Mouse (Mus musculus) embryo, embryonic 10 days (tissue): Measurements from ENCODE around the gene Frs2.

Experiments
- DNase-seq: peaks from one replicate; pipeline ENCODE4 v3.0.0-alpha.2; 2015; ENCODE audit warnings: low spot score

The Frs2 gene

GRCm38 (mm10) chr10:117148361-117149003 lies at the start of gene Frs2:
Gene Frs2, minus strand, starts transcription at chr10:117148534.
- peak; percentile 93 for DNase-seq

GRCm38 (mm10) chr10:117196696-117197095 lies 48.4 kb upstream of the Frs2 start:
- no peak for DNase-seq

DNA sequence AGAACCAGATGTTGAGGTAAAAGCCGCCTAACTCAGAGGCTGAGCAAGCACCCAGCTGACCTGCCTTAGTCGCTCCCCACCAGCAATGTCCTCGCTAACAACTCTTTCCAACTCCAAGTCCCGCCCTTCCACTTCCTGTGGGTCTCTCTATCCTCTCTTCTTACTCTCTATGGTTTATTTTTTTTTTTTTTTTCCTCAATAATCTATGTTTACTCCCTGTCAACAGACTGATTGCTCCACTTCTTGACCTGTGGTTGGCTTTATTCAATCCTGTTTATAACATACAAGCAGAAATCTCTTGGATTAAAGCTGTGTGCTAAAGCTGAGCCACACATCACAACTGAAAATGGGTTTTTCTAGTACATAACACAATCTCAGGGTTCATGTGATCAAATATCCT lies 47.4 kb upstream of the Frs2 start:
- no peak for DNase-seq

DNA sequence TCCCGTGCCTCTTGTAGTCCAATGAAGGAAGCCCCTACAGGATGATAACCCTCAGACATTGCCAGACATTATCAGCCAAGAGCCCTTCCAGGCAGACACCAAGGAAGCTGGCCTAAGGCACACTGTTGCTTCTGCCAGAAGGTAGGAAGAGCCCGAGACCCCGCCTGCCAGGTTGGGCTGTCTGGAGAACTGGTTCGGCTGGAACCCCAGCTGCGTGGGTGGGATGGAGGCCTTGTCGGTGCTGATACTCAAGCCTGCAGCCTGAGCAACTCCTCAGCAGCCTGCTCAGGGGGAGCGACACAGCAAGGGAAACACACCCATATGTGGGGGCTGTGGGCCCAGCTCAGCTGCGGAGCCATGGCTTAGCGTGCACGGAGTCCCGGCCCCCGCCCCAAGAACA lies 46.7 kb upstream of the Frs2 start:
- no peak for DNase-seq

- no peak for DNase-seq
Measured at GRCm38 (mm10) chr10:117193364-117193763, 45.0 kb upstream of the Frs2 start.

DNA sequence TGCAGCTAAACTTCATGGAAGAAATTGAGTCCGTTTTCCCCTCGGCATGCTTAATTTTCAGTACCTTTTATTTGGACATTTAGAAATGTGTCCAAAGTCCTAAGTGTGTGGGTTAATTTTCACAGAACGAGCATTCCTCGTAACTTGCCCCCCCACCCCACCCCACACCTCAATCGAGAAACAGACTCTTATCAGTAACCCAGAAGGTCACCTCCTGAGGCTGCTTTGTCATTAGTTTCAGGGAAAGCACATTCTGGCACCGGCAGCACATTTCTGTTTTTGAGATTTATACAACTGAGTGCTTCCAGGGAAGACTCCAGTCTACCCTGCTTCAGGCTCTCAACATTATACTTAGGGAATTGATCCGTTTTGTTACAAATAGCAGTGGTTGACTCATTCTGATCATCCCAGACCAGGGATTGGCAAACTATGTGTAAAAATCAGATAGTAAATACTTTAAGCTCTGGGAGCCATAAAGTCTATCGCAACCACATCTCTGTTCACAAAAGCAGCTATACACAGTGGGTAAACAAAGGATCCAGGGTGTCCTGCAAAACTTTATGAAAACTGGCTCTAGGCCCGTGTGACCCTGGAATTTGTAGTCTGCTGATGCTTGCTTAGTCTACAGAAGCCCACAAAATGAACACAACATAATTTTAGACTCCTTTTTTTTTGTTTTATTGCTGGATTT lies 37.2 kb upstream of the Frs2 start:
- no peak for DNase-seq

DNA sequence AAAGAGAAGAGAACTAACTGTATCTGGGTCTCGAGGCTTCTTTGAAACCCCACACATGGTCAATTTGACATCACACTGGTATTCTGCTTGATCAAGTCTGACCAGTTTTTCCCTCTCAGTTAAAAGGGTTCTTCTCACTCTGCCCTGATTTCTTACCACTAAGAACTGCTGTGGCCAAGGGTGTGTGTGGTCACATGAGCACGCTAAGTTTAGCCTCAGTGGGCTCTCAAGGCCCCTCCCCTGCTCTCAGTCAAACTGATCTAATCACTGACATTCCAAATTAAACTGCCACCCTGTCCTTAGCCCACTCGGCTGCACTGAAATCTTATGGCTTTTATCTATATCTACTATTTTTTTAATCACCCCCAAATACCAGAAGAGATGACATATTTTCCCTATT lies 32.8 kb upstream of the Frs2 start:
- no peak for DNase-seq

DNA sequence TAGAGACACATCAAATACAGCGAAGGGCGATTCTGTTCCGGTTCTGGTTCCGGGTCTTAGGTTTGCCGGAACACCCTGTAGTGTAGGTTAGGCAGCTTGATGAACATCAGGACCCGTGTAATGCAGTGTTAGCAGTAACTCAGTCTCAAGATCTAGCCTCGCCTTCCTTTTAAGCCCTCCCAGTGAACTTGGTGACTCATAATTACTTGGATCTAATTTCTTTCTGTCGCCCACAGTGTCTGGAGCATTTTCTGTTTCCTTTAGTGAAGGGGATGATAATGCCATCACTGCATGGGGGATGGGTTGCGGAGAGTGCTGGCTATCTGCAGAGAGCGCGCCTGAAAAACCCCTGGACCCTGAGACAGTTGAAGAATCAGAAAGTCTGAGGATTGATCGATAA lies 26.3 kb upstream of the Frs2 start:
- DNase-seq, result peak; percentile 23

- no peak for DNase-seq
Measured at GRCm38 (mm10) chr10:117173566-117174438, 25.5 kb upstream of the Frs2 start.

DNA sequence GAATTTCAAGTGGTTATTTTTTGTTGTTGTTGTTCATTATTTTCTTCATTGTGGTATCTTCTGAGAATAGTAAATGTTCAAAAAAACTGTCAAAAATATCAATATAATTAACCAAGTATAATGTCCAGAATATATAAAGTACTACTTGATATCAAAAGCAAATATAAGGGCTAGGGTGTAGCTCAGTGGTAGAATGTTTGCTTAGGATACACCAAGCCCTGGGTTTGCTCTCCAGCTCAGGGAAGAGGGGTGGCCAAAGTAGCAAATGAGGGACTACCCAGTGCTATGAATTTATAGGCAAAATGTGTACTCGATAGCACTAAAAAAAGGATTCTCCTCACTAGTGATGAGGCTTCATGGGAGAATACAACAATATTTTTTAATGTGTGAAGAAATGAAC lies 24.8 kb upstream of the Frs2 start:
- no peak for DNase-seq

DNA sequence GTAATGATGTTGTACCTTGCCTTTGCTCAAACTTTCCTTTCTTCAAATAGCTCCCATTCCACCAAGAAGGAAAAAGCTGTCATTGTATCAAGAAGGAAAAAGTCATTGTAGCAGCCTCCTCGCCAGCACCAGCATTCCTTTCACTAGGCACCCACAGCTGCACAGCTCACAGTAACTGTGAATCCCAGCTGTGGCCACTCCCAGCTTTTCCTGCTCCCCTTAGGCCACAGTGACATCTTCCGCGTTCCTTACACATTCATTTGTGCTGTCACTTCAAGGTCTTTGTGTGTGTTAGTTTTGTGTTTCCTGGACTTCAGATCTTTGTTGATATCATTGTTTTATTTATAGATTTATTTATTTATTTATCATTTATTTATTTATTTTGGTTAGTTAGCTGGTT lies 23.7 kb upstream of the Frs2 start:
- no peak for DNase-seq

DNA sequence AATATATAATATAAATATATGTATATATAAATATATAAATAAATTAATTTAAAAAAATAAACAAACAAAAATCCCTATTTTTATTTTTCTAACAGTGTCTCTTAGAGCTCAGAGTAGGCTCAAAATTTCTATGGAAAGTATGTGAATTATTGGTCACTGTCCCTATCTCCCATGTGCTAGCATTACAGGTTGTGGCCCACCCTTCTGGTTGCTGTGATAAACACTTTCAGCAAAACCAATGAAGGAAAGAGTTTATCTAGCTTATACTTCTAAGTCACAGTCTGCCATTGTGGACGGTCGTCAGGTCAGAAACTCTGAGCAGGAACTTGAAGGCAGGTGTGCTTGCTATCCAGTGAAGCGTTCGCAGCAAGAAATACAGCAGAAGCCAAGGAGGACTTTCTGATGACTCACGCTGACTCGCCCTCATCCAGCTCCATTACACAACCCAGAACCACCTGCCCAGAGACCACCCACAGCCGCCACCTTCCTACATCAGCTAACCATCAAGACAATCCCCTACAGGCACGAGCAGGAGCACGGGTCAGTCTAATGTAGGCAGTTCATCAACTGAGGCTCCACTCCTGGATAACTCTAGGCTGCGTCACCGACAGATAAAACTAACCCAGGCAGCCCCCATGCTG lies 18.6 kb upstream of the Frs2 start:
- DNase-seq, result no peak

DNA sequence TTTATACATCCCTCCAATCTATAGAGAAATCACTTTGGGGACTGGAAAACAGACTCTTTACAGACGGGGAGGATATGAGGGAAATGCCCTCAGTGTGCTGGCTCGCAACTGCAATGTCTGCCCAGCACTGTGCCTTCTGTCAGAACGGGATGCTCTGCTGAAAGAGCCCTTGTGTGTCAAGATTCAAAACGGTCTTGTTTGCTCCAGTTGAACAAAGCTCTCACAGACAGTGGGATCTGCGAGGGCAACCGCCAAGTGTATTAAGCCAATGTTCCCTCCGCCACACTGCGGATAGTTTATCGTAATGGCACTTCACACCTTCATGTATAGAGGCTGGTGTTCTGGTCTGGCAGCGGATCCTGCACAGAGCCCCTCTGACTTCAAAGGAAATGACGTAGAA lies 14.3 kb upstream of the Frs2 start:
- no peak for DNase-seq

DNA sequence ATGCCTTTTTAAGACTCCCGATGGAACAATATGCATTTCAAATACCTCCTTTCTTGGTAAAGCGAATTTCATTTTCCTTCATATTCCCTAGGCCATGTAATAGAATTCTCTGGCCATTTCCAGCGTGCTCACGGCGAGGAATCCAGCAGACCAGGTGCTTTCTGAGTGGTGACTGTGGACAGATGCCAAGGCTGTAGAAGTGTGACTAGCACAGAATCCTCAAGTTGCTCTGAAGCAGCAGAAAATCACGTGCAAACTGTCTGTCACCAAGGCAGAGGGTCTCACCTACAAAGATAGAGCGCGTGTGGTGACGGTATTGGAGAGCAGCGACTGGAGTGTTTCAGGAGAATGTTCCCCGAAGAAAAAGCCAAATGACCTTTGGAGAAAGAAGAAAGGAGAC lies 11.8 kb upstream of the Frs2 start:
- no peak for DNase-seq

GRCm38 (mm10) chr10:117152247-117152646 lies 3.9 kb upstream of the Frs2 start:
- peak; percentile 51 for DNase-seq

- DNase-seq, result no peak
Measured at GRCm38 (mm10) chr10:117151676-117152075, 3.3 kb upstream of the Frs2 start.

DNA sequence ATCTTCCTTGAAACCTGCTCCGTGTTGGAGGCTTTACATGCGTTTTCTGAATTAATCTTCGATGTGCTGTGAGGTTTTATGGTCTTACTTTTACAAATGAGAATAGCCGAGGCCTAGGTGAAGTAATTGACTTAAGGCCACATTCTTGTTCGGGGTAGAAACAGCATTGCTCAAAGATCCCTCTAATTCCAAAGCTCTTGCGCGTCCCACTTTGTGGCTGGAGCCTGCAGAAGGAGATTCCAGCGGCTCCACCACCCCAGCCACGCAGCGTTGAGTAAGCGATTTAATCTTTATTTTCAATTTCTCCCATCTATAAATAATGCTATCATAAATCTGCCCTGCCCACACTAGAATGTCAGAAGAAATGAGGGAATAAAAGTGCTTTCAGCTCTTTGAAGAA lies 2.9 kb upstream of the Frs2 start:
- DNase-seq, result no peak

- DNase-seq, result no peak
Measured at GRCm38 (mm10) chr10:117150764-117151163, 2.4 kb upstream of the Frs2 start.

DNA sequence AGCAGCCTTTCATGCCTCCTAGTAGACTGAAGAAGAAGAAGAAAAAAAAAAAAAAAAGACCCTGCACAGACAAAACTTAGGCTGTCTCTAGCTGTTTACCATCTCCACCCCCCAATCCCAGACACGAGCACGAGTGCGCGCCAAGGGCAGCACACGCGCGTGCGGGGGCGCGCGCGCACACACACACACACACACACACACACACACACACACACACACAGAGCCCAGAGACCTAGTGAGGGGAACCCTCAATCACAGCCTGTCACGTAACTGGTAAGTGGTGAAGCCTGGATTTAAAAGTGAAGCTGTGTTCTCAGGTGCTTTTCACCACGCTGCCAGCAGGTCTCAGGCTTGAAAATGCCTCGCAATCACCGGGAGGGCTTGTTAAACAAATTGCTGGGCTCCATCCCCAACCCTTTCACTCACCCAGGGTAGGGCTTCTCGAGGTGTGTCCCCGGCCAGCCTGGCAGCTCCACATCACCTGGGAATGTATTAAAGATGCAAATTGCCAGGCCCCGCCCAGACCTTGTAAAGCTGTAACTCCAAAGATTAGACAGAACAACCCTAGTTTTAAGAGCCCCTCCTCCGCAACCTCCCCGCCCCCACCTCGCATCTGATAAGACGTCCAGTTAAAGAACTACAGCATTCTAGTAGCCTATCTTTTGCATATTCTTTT lies 1.7 kb upstream of the Frs2 start:
- peak; percentile 45 for DNase-seq

DNA sequence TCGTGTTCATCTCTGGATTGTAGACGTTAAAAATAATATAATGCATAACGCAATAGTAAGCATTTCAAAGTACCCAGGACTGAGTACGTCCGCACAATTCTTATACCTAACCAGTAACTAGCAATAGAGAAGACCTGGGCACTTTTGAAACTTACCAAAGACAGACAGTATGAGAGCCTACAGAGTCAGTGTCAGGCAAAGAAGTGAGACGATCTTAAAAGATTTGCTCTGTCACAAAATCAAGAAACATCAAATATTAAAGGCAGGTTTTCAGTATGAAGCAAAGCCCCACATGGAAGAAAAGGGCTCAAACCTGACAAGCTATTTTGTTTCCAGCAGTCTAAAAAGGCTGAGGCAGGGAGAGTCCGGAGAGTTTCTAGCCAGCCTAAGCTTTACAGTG lies 907 bp upstream of the Frs2 start:
- peak; percentile 3 for DNase-seq

- DNase-seq, result peak; percentile 42
Measured at GRCm38 (mm10) chr10:117147463-117148360, 622 bp downstream of the Frs2 start.
